Mouse (Mus musculus): ENCODE measurements around the gene Gcgr. TPM values are rescaled to one million over a fixed set of nuclear protein-coding genes. Genes with fewer than 3 reads are reported as not detected.

Gene Gcgr
- polyA plus RNA-seq, 1 experiment, result 2.6 TPM

GRCm38 (mm10) chr11:120583937-120584336 is 53.4 kb downstream of the Gcgr start:
- no peak overlapping the region for H3K4me3 ChIP-seq (ENCODE audit: low read depth, low read length)
- peaks cover 13% of the 10 kb centered on the region for H3K4me1 ChIP-seq (ENCODE audit: control insufficient read depth, insufficient read depth, insufficient read length, low read length)
- no peak for TF ChIP-seq CTCF (IDR thresholded peaks at IDR 0.05; ENCODE audit: extremely low read depth, insufficient read length, insufficient replicate concordance, low read depth, low read length)
- no peak for TF ChIP-seq POLR2A (IDR thresholded peaks at IDR 0.05; ENCODE audit: low read depth, low read length)
- H3K27me3 ChIP-seq (ENCODE audit: control insufficient read depth, insufficient read depth, low read length), result no peaks in the 10 kb centered on the region
- H3K27ac ChIP-seq (ENCODE audit: insufficient read depth, low read depth, low read length), result no peak overlapping the region
- H3K36me3 ChIP-seq (ENCODE audit: control insufficient read depth, insufficient read depth, low read length), result peaks cover 24% of the 10 kb centered on the region
- WGBS, result 95% methylated on average over 1 of the region's 1 CpGs

- H3K27me3 ChIP-seq (ENCODE audit: control insufficient read depth, insufficient read depth, low read length), result no peaks in the 10 kb centered on the region
- no peak overlapping the region for H3K27ac ChIP-seq (ENCODE audit: insufficient read depth, low read depth, low read length)
- WGBS, result 83% methylated on average over 6 of the region's 6 CpGs
- no peaks in the 10 kb centered on the region for H3K4me1 ChIP-seq (ENCODE audit: control insufficient read depth, insufficient read depth, insufficient read length, low read length)
- H3K36me3 ChIP-seq (ENCODE audit: control insufficient read depth, insufficient read depth, low read length), result peaks cover 36% of the 10 kb centered on the region
- TF ChIP-seq POLR2A (IDR thresholded peaks at IDR 0.05; ENCODE audit: low read depth, low read length) (no peak), CTCF (IDR thresholded peaks at IDR 0.05; ENCODE audit: extremely low read depth, insufficient read length, insufficient replicate concordance, low read depth, low read length) (no peak)
- H3K4me3 ChIP-seq (ENCODE audit: low read depth, low read length), result no peak overlapping the region
Measured at GRCm38 (mm10) chr11:120588531-120588930, 58.0 kb downstream of the Gcgr start.

Other genes with a start within 250 kb of the Gcgr start
- 927 and 1,318 TPM in 2 replicates for gene Actg1, start 182.2 kb upstream of the Gcgr start, polyA plus RNA-seq (2012; rRNA removed)
- not detected in 2 replicates for gene Fscn2, start 169.2 kb upstream of the Gcgr start, polyA plus RNA-seq (2012; rRNA removed)
- 32.0 and 49.2 TPM in 2 replicates for gene Faap100, start 151.9 kb upstream of the Gcgr start, polyA plus RNA-seq (2012; rRNA removed)
- 29.0 and 54.8 TPM in 2 replicates for gene Nploc4, start 93.0 kb upstream of the Gcgr start, polyA plus RNA-seq (2012; rRNA removed)
- gene Tspan10, start 88.1 kb upstream of the Gcgr start, polyA plus RNA-seq (2012; rRNA removed), result 0.15 and 0.60 TPM in 2 replicates
- gene Pde6g, start 77.2 kb upstream of the Gcgr start, polyA plus RNA-seq (2012; rRNA removed), result 0.43 TPM in 2 replicates
- 16.6 and 23.6 TPM in 2 replicates for gene Oxld1, start 72.6 kb upstream of the Gcgr start, polyA plus RNA-seq (2012; rRNA removed)
- gene Ccdc137, start 72.6 kb upstream of the Gcgr start, polyA plus RNA-seq (2012; rRNA removed), result 3.6 and 4.4 TPM in 2 replicates
- gene Arl16, start 63.1 kb upstream of the Gcgr start, polyA plus RNA-seq (2012; rRNA removed), result 14.3 and 15.4 TPM in 2 replicates
- gene Mrpl12, start 46.1 kb upstream of the Gcgr start, polyA plus RNA-seq (2012; rRNA removed), result 130 and 155 TPM in 2 replicates
- 298 and 416 TPM in 2 replicates for gene Slc25a10, start 38.9 kb upstream of the Gcgr start, polyA plus RNA-seq (2012; rRNA removed)
- gene Mcrip1, start 19.0 kb downstream of the Gcgr start, polyA plus RNA-seq (2012; rRNA removed), result 24.0 and 30.3 TPM in 2 replicates
- gene Ppp1r27, start 20.4 kb downstream of the Gcgr start, polyA plus RNA-seq (2012; rRNA removed), result 0.51 TPM in 1 of 2 replicates, not detected in the other
- gene P4hb, start 42.6 kb downstream of the Gcgr start, polyA plus RNA-seq (2012; rRNA removed), result 442 and 705 TPM in 2 replicates
- gene Arhgdia, start 50.9 kb downstream of the Gcgr start, polyA plus RNA-seq (2012; rRNA removed), result 489 and 1,022 TPM in 2 replicates
- 12.0 and 24.0 TPM in 2 replicates for gene Alyref, start 67.7 kb downstream of the Gcgr start, polyA plus RNA-seq (2012; rRNA removed)
- gene Anapc11, start 67.7 kb downstream of the Gcgr start, polyA plus RNA-seq (2012; rRNA removed), result 46.4 and 97.9 TPM in 2 replicates
- 0.98 and 7.2 TPM in 2 replicates for gene Npb, start 77.8 kb downstream of the Gcgr start, polyA plus RNA-seq (2012; rRNA removed)
- gene Pcyt2, start 87.2 kb downstream of the Gcgr start, polyA plus RNA-seq (2012; rRNA removed), result 449 and 1,029 TPM in 2 replicates
- 99.1 and 147 TPM in 2 replicates for gene Sirt7, start 94.5 kb downstream of the Gcgr start, polyA plus RNA-seq (2012; rRNA removed)
- gene Mafg, start 102.9 kb downstream of the Gcgr start, polyA plus RNA-seq (2012; rRNA removed), result 24.8 and 33.6 TPM in 2 replicates
- 17.1 and 19.9 TPM in 2 replicates for gene Pycr1, start 113.1 kb downstream of the Gcgr start, polyA plus RNA-seq (2012; rRNA removed)
- gene Myadml2, start 117.5 kb downstream of the Gcgr start, polyA plus RNA-seq (2012; rRNA removed), result 0.39 and 1.0 TPM in 2 replicates
- 0.67 and 0.99 TPM in 2 replicates for gene Notum, start 130.5 kb downstream of the Gcgr start, polyA plus RNA-seq (2012; rRNA removed)
- gene Aspscr1, start 142.3 kb downstream of the Gcgr start, polyA plus RNA-seq (2012; rRNA removed), result 86.9 and 138 TPM in 2 replicates
- gene Cenpx, start 183.0 kb downstream of the Gcgr start, polyA plus RNA-seq (2012; rRNA removed), result 38.4 and 46.2 TPM in 2 replicates
- gene Lrrc45, start 183.2 kb downstream of the Gcgr start, polyA plus RNA-seq (2012; rRNA removed), result 22.0 and 23.9 TPM in 2 replicates
- gene Rac3, start 190.8 kb downstream of the Gcgr start, polyA plus RNA-seq (2012; rRNA removed), result 4.1 and 5.1 TPM in 2 replicates
- gene Dcxr, start 196.6 kb downstream of the Gcgr start, polyA plus RNA-seq (2012; rRNA removed), result 102 and 127 TPM in 2 replicates
- gene Cbr2, start 201.4 kb downstream of the Gcgr start, polyA plus RNA-seq (2012; rRNA removed), result 1.2 and 11.4 TPM in 2 replicates
- 1.4 and 58.5 TPM in 2 replicates for gene Hmga1b, start 232.1 kb downstream of the Gcgr start, polyA plus RNA-seq (2012; rRNA removed)

Data from small intestine, adult 2 months (tissue).